Mouse (Mus musculus) mesoderm, embryonic 11.5 days (tissue): ENCODE results near the gene Wnk3.
A peak's percentile ranks its signal among the peaks of the same experiment; 100 is the strongest.
"Not testable (repeated sequence)": the region's sequence is repeated elsewhere in the genome, so short reads cannot be mapped to it uniquely, and the experiment has no call there.

Experiments
- DNase-seq: peaks from one replicate; pipeline ENCODE4 v3.0.0-alpha.2; 2012; ENCODE audit warnings: low read depth, low spot score

Wnk3 gene

GRCm38 (mm10) chrX:151197778-151198177 lies at the start of gene Wnk3:
Wnk3 (plus strand) TSS chrX:151198078.
- DNase-seq, result no peak

- DNase-seq, result no peak
These were observed 39.5 kb upstream of the Wnk3 start for GRCm38 (mm10) chrX:151158414-151158813.

- DNase-seq, result peak; percentile 82
These were observed 29.3 kb upstream of the Wnk3 start for GRCm38 (mm10) chrX:151168438-151169131.

- peak; percentile 92 for DNase-seq
These were observed 28.5 kb upstream of the Wnk3 start for GRCm38 (mm10) chrX:151169261-151169961.

GRCm38 (mm10) chrX:151173134-151173533 lies 24.7 kb upstream of the Wnk3 start:
- DNase-seq, result not testable (repeated sequence)

GRCm38 (mm10) chrX:151298329-151298728 lies 100.5 kb downstream of the Wnk3 start:
- DNase-seq, result no peak

GRCm38 (mm10) chrX:151313732-151314131 lies 115.9 kb downstream of the Wnk3 start:
- no peak for DNase-seq

GRCm38 (mm10) chrX:151333615-151334014 lies 135.7 kb downstream of the Wnk3 start:
- DNase-seq, result no peak

- no peak for DNase-seq
These were observed 139.9 kb downstream of the Wnk3 start for GRCm38 (mm10) chrX:151337804-151338203.

- peak; percentile 81 for DNase-seq
These were observed 146.1 kb downstream of the Wnk3 start, which contains the start of gene Fam120c for GRCm38 (mm10) chrX:151343761-151344500. Fam120c (plus strand) TSS chrX:151344175.

GRCm38 (mm10) chrX:151344501-151344984 lies 146.7 kb downstream of the Wnk3 start:
- DNase-seq, result peak; percentile 25

- DNase-seq, result no peak
These were observed 147.7 kb downstream of the Wnk3 start for GRCm38 (mm10) chrX:151345333-151346125.

GRCm38 (mm10) chrX:151347278-151347677 lies 149.4 kb downstream of the Wnk3 start:
- DNase-seq, result no peak

- no peak for DNase-seq
These were observed 151.4 kb downstream of the Wnk3 start for GRCm38 (mm10) chrX:151349322-151349721.
